15 mouse cellular contexts compared by ENCODE assay signal in the genomic region with DNA sequence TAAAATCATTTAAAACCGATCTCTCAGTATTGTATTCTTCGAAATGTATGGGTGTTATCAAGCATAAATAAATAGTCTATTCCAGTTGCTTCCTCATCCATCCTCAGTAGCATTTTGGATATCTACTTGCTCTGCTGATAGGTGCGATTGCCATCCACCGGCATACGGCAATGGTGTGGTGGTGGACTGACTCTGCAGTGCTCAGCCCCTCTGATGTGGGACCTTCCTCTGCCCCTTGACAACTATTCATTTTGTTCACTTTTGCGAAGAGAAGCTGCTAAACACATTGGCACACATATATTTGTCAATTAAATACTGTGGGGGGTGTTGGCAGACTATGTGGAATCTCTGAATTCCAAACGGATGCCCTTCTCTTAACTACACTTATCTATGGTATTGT.
"Had no signal": no experiment of that assay in that cellular context is flagged by ENCODE, and none has a peak within 500 bp of the region (broad histone marks: within the 10 kb centered on the region; RNA-seq: fewer than 3 reads in every experiment).

No protein-coding gene starts in this region.

- H3K27ac ChIP-seq: kidney, embryonic 15.5 days; limb, embryonic 12.5 days; limb, embryonic 15.5 days; liver, embryonic 14.5 days; macrophage; stomach, postnatal 0 days had no signal

- H3K4me2 ChIP-seq: kidney, embryonic 15.5 days; limb, embryonic 12.5 days; limb, embryonic 15.5 days; liver, embryonic 11.5 days; lung, embryonic 14.5 days had no signal

- H3K4me3 ChIP-seq: kidney, embryonic 15.5 days; limb, embryonic 12.5 days; limb, embryonic 15.5 days had no signal

- H3K36me3 ChIP-seq: kidney, embryonic 15.5 days; limb, embryonic 12.5 days; limb, embryonic 15.5 days had no signal

- ATAC-seq: liver, postnatal 0 days; lung, postnatal 0 days had no signal

- H3K4me1 ChIP-seq: kidney, embryonic 15.5 days; limb, embryonic 12.5 days; limb, embryonic 15.5 days had no signal

- H3K9ac ChIP-seq: kidney, embryonic 15.5 days; limb, embryonic 12.5 days; limb, embryonic 15.5 days; liver, embryonic 14.5 days; liver, postnatal 0 days; lung, embryonic 14.5 days had no signal

- H3K27me3 ChIP-seq: kidney, embryonic 15.5 days; limb, embryonic 12.5 days; limb, embryonic 15.5 days had no signal

- DNase-seq: kidney, adult 8-10 months; kidney, postnatal 10 days; liver, postnatal 0 days; right cerebral cortex, postnatal 14 days; right cerebral cortex, postnatal 4 days; thymus, postnatal 25 days had no signal

- H3K9me3 ChIP-seq: kidney, embryonic 15.5 days; limb, embryonic 12.5 days; limb, embryonic 15.5 days had no signal
